Mouse (Mus musculus) frontal cortex, adult (tissue): ENCODE data around the gene Pcnx3.
A peak's percentile ranks its signal among the peaks of the same experiment; 100 is the strongest.

Source experiments
- ATAC-seq: cut with Nextera tagmentation; 2 replicates; pipeline ENCODE4 v1.9.2; 2017; ENCODE audit warnings: mild to moderate bottlenecking, moderate library complexity, mixed read lengths; ENCODE audit not compliant: low TSS enrichment

Gene Pcnx3

DNA sequence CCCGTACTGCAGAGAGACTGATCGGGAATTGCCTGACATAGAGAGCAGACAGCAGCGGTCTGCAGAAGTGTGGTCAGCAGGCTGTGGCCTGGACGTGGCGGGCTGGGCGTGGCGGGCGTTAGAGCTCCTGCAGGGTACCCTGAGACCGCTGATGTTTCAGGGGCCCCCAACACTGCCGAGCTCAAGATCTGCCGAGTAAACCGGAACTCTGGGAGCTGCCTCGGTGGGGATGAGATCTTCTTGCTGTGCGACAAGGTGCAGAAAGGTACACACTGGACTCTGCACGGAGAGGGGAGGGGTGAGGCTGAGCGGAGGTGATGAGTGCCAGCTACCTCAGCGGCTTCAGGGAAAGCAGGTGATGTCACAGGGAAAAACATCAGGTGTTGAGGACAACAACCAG lies 47.7 kb downstream of the Pcnx3 start:
- no peak for ATAC-seq

GRCm38 (mm10) chr19:5640339-5640738 lies 48.4 kb downstream of the Pcnx3 start:
- ATAC-seq: no peak

DNA sequence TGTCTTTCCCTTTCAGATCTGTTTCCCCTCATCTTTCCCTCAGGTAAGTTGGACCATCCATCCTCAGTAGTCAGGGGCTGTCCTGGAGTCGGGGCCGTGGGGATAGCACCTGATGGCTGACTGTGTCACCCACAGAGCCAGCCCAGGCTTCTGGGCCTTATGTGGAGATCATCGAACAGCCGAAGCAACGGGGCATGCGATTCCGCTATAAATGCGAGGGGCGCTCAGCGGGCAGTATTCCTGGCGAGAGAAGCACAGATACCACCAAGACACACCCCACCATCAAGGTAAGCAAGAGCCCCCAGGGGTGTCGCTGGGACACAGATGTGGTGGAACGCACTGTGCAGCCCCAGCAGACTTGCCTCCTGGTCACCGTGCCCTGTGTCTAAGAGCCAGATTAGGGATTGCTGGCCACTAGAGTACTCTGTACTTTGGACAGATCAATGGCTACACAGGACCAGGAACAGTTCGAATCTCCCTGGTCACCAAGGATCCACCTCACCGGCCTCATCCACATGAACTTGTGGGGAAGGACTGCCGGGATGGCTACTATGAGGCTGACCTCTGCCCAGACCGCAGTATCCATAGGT lies 50.2 kb downstream of the Pcnx3 start:
- ATAC-seq: no peak

GRCm38 (mm10) chr19:5637069-5638047 lies 51.4 kb downstream of the Pcnx3 start, which contains the start of gene Rela:
Gene Rela (plus strand): TSS chr19:5637483.
- ATAC-seq: peak; percentile 85

- peak; percentile 25; the same call in 1 of the 2 replicates for ATAC-seq
Observed at GRCm38 (mm10) chr19:5636571-5637041, 52.1 kb downstream of the Pcnx3 start.

- ATAC-seq: no peak
Observed at GRCm38 (mm10) chr19:5636036-5636570, 52.6 kb downstream of the Pcnx3 start.

GRCm38 (mm10) chr19:5632120-5632519 lies 56.6 kb downstream of the Pcnx3 start:
- ATAC-seq: no peak

DNA sequence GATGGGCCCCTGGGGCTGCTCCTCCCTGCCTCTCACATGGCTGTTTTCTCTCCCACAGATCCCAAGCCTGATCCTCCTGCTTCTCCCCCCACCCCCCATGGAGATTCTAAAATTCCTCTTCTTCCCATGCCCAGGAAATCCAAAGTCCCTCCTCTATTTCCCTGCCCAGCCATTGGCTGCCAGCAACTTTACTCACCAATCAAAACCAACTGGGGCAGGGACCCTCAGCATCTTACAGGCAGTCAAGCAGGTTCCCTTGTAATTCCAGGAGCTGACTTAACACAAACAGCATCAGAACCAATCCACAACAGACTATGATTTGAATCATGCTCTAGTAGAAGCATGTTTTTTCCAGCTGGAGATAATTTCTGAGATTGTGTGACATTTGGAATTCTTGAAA lies 58.8 kb downstream of the Pcnx3 start:
- no peak for ATAC-seq

- no peak for ATAC-seq
Observed at GRCm38 (mm10) chr19:5625311-5625710, 63.4 kb downstream of the Pcnx3 start.

GRCm38 (mm10) chr19:5621884-5622283 lies 66.8 kb downstream of the Pcnx3 start:
- ATAC-seq: no peak

GRCm38 (mm10) chr19:5620007-5620406 lies 68.7 kb downstream of the Pcnx3 start:
- no peak for ATAC-seq

GRCm38 (mm10) chr19:5614953-5615352 lies 73.8 kb downstream of the Pcnx3 start:
- no peak for ATAC-seq
